Mouse (Mus musculus): ENCODE data around the gene Tspan31. TPM values are rescaled to one million over a fixed set of nuclear protein-coding genes. Genes with fewer than 3 reads are reported as not detected.
A peak's percentile ranks its signal among the peaks of the same experiment; 100 is the strongest.
"Not testable (repeated sequence)": the region's sequence is repeated elsewhere in the genome, so short reads cannot be mapped to it uniquely, and the experiment has no call there.

Gene Tspan31
- polyA plus RNA-seq, 1 experiment from 2014 or later = 141 TPM

GRCm38 (mm10) chr10:127075080-127075479 lies 5.0 kb upstream of the Tspan31 start, which contains the start of gene Agap2:
Agap2 (plus strand) TSS chr10:127075284.
- Histone ChIP-seq H3K4me3 (ENCODE audit: low read depth, low read length) (no peak within 1 kb of the TSS), H3K9ac (replicated peaks; ENCODE audit: low read depth, low read length) (no peak within 1 kb of the TSS), H3K27ac (ENCODE audit: low read length) (no peak within 1 kb of the TSS), H3K9me3 (ENCODE audit: control insufficient read depth, low read depth, low read length) (no peaks in the 10 kb centered on the region), H3K27me3 (ENCODE audit: control insufficient read depth, insufficient read depth, low read length) (peaks cover 22% of the 10 kb centered on the region), H3K4me1 (ENCODE audit: control insufficient read depth, insufficient read depth, low read length) (peaks cover 15% of the 10 kb centered on the region), H3K4me2 (replicated peaks; ENCODE audit: low read depth, low read length) (no peak within 1 kb of the TSS), H3K36me3 (ENCODE audit: control insufficient read depth, insufficient read depth, low read length) (no peaks in the 10 kb centered on the region)
- WGBS = 60% methylated on average over 9 of the region's 9 CpGs
- no peak for ATAC-seq (ENCODE audit: insufficient number of reproducible peaks, insufficient read depth, low FRiP score, low read depth)

- Histone ChIP-seq H3K27ac (ENCODE audit: low read length) (no peak overlapping the region), H3K4me3 (ENCODE audit: low read depth, low read length) (no peak overlapping the region), H3K27me3 (ENCODE audit: control insufficient read depth, insufficient read depth, low read length) (peaks cover 13% of the 10 kb centered on the region; the same call in 1 of the 2 replicates), H3K4me2 (replicated peaks; ENCODE audit: low read depth, low read length) (no peak overlapping the region), H3K9ac (replicated peaks; ENCODE audit: low read depth, low read length) (no peak overlapping the region), H3K9me3 (ENCODE audit: control insufficient read depth, low read depth, low read length) (no peaks in the 10 kb centered on the region), H3K4me1 (ENCODE audit: control insufficient read depth, insufficient read depth, low read length) (peaks cover 8% of the 10 kb centered on the region; the same call in 1 of the 2 replicates), H3K36me3 (ENCODE audit: control insufficient read depth, insufficient read depth, low read length) (no peaks in the 10 kb centered on the region)
- no peak for ATAC-seq (ENCODE audit: insufficient number of reproducible peaks, insufficient read depth, low FRiP score, low read depth)
- 98% methylated on average over 1 of the region's 1 CpGs for WGBS
Observed at GRCm38 (mm10) chr10:127073981-127074380, 3.9 kb upstream of the Tspan31 start.

- not testable (repeated sequence) for H3K9me3 ChIP-seq (ENCODE audit: control insufficient read depth, low read depth, low read length); H3K27me3 ChIP-seq (ENCODE audit: control insufficient read depth, insufficient read depth, low read length); H3K4me3 ChIP-seq (ENCODE audit: low read depth, low read length); H3K4me2 ChIP-seq (replicated peaks; ENCODE audit: low read depth, low read length); ATAC-seq (ENCODE audit: insufficient number of reproducible peaks, insufficient read depth, low FRiP score, low read depth); H3K27ac ChIP-seq (ENCODE audit: low read length); H3K9ac ChIP-seq (replicated peaks; ENCODE audit: low read depth, low read length); H3K36me3 ChIP-seq (ENCODE audit: control insufficient read depth, insufficient read depth, low read length)
- 70% methylated on average over 2 of the region's 2 CpGs for WGBS
- peaks cover 15% of the 10 kb centered on the region; the same call in 1 of the 2 replicates for H3K4me1 ChIP-seq (ENCODE audit: control insufficient read depth, insufficient read depth, low read length)
Observed at GRCm38 (mm10) chr10:127072969-127073368, 2.9 kb upstream of the Tspan31 start.

GRCm38 (mm10) chr10:127072270-127072669 lies 2.2 kb upstream of the Tspan31 start:
- H3K4me3 ChIP-seq (ENCODE audit: low read depth, low read length); H3K27me3 ChIP-seq (ENCODE audit: control insufficient read depth, insufficient read depth, low read length); H3K9me3 ChIP-seq (ENCODE audit: control insufficient read depth, low read depth, low read length); H3K9ac ChIP-seq (replicated peaks; ENCODE audit: low read depth, low read length); ATAC-seq (ENCODE audit: insufficient number of reproducible peaks, insufficient read depth, low FRiP score, low read depth); H3K27ac ChIP-seq (ENCODE audit: low read length); H3K4me2 ChIP-seq (replicated peaks; ENCODE audit: low read depth, low read length): not testable (repeated sequence)
- H3K4me1 ChIP-seq (ENCODE audit: control insufficient read depth, insufficient read depth, low read length) = peaks cover 15% of the 10 kb centered on the region; the same call in 1 of the 2 replicates
- 86% methylated on average over 4 of the region's 4 CpGs for WGBS
- H3K36me3 ChIP-seq (ENCODE audit: control insufficient read depth, insufficient read depth, low read length) = peaks cover 16% of the 10 kb centered on the region

- Histone ChIP-seq H3K27me3 (ENCODE audit: control insufficient read depth, insufficient read depth, low read length) (no peaks in the 10 kb centered on the region), H3K36me3 (ENCODE audit: control insufficient read depth, insufficient read depth, low read length) (peaks cover 26% of the 10 kb centered on the region), H3K27ac (ENCODE audit: low read length) (no peak overlapping the region), H3K4me3 (ENCODE audit: low read depth, low read length) (peak overlapping the region; percentile 74; the same call in 1 of the 2 replicates), H3K9me3 (ENCODE audit: control insufficient read depth, low read depth, low read length) (no peaks in the 10 kb centered on the region), H3K4me2 (replicated peaks; ENCODE audit: low read depth, low read length) (peak overlapping the region; percentile 62), H3K9ac (replicated peaks; ENCODE audit: low read depth, low read length) (no peak overlapping the region), H3K4me1 (ENCODE audit: control insufficient read depth, insufficient read depth, low read length) (peaks cover 15% of the 10 kb centered on the region; the same call in 1 of the 2 replicates)
- ATAC-seq (ENCODE audit: insufficient number of reproducible peaks, insufficient read depth, low FRiP score, low read depth) = no peak
- WGBS = 66% methylated on average over 9 of the region's 9 CpGs
Observed at GRCm38 (mm10) chr10:127071203-127071602, 1.1 kb upstream of the Tspan31 start.

- Histone ChIP-seq H3K9me3 (ENCODE audit: control insufficient read depth, low read depth, low read length) (no peaks in the 10 kb centered on the region), H3K36me3 (ENCODE audit: control insufficient read depth, insufficient read depth, low read length) (peaks cover 41% of the 10 kb centered on the region), H3K4me2 (replicated peaks; ENCODE audit: low read depth, low read length) (peak overlapping the region; percentile 71), H3K27me3 (ENCODE audit: control insufficient read depth, insufficient read depth, low read length) (no peaks in the 10 kb centered on the region), H3K4me1 (ENCODE audit: control insufficient read depth, insufficient read depth, low read length) (peaks cover 24% of the 10 kb centered on the region; the same call in 1 of the 2 replicates), H3K27ac (ENCODE audit: low read length) (peak overlapping the region; percentile 94), H3K4me3 (ENCODE audit: low read depth, low read length) (peak overlapping the region; percentile 74), H3K9ac (replicated peaks; ENCODE audit: low read depth, low read length) (peak overlapping the region; percentile 58)
- peak; percentile 43 for ATAC-seq (ENCODE audit: insufficient number of reproducible peaks, insufficient read depth, low FRiP score, low read depth)
- 4% methylated on average over 30 of the region's 30 CpGs for WGBS
Observed at GRCm38 (mm10) chr10:127069281-127070189, 529 bp downstream of the Tspan31 start.

- Histone ChIP-seq H3K4me1 (ENCODE audit: control insufficient read depth, insufficient read depth, low read length) (peaks cover 24% of the 10 kb centered on the region; the same call in 1 of the 2 replicates), H3K9me3 (ENCODE audit: control insufficient read depth, low read depth, low read length) (no peaks in the 10 kb centered on the region), H3K27ac (ENCODE audit: low read length) (no peak overlapping the region), H3K27me3 (ENCODE audit: control insufficient read depth, insufficient read depth, low read length) (no peaks in the 10 kb centered on the region), H3K9ac (replicated peaks; ENCODE audit: low read depth, low read length) (no peak overlapping the region), H3K4me2 (replicated peaks; ENCODE audit: low read depth, low read length) (peak overlapping the region; percentile 71), H3K4me3 (ENCODE audit: low read depth, low read length) (peak overlapping the region; percentile 74), H3K36me3 (ENCODE audit: control insufficient read depth, insufficient read depth, low read length) (peaks cover 41% of the 10 kb centered on the region)
- ATAC-seq (ENCODE audit: insufficient number of reproducible peaks, insufficient read depth, low FRiP score, low read depth) = no peak
- 72% methylated on average over 9 of the region's 9 CpGs for WGBS
Observed at GRCm38 (mm10) chr10:127068360-127069038, 1.6 kb downstream of the Tspan31 start.

- Histone ChIP-seq H3K9me3 (ENCODE audit: control insufficient read depth, low read depth, low read length) (no peaks in the 10 kb centered on the region), H3K27me3 (ENCODE audit: control insufficient read depth, insufficient read depth, low read length) (no peaks in the 10 kb centered on the region), H3K4me1 (ENCODE audit: control insufficient read depth, insufficient read depth, low read length) (peaks cover 24% of the 10 kb centered on the region; the same call in 1 of the 2 replicates), H3K4me2 (replicated peaks; ENCODE audit: low read depth, low read length) (no peak overlapping the region), H3K36me3 (ENCODE audit: control insufficient read depth, insufficient read depth, low read length) (peaks cover 41% of the 10 kb centered on the region), H3K27ac (ENCODE audit: low read length) (no peak overlapping the region), H3K9ac (replicated peaks; ENCODE audit: low read depth, low read length) (no peak overlapping the region), H3K4me3 (ENCODE audit: low read depth, low read length) (no peak overlapping the region)
- ATAC-seq (ENCODE audit: insufficient number of reproducible peaks, insufficient read depth, low FRiP score, low read depth) = no peak
- WGBS = 88% methylated on average over 14 of the region's 14 CpGs
Observed at GRCm38 (mm10) chr10:127066519-127067018, 3.5 kb downstream of the Tspan31 start.
